Mouse (Mus musculus) midbrain, postnatal 0 days (tissue): ENCODE results near the gene 1810009J06Rik. TPM values are rescaled to one million over a fixed set of nuclear protein-coding genes. Genes with fewer than 3 reads are reported as not detected.

Experiments
- ATAC-seq: fragments of 200-750 bp; cut with Nextera tagmentation; 2 replicates; pipeline ENCODE4 v1.8.0; 2017; ENCODE audit warnings: moderate number of reproducible peaks, mild to moderate bottlenecking, moderate TSS enrichment, moderate library complexity; ENCODE audit not compliant: low FRiP score
- DNase-seq: peaks from one replicate; pipeline ENCODE4 v3.0.0-alpha.2; 2015; ENCODE audit warnings: low spot score
- H3K27ac ChIP-seq: fragments of 300-500 bp; sonication (generic); 2 replicates; pipeline ENCODE4 v1.5.1; 2014; ENCODE audit warnings: low read depth, mild to moderate bottlenecking, low read length, mixed read lengths
- H3K27me3 ChIP-seq: fragments of 300-500 bp; sonication (generic); 2 replicates; pipeline ENCODE4 v1.6.1; 2014; ENCODE audit warnings: low read length, control low read depth, mixed read lengths; ENCODE audit not compliant: insufficient read depth
- H3K36me3 ChIP-seq: fragments of 300-500 bp; sonication (generic); 2 replicates; pipeline ENCODE4 v1.6.1; 2014; ENCODE audit warnings: low read length, control low read depth, mixed read lengths; ENCODE audit not compliant: insufficient read depth
- H3K4me1 ChIP-seq: fragments of 300-500 bp; sonication (generic); 2 replicates; pipeline ENCODE4 v1.6.1; 2014; ENCODE audit warnings: mild to moderate bottlenecking, control low read depth, antibody characterized with exemption, low read length, mixed read lengths; ENCODE audit not compliant: insufficient read depth
- H3K4me2 ChIP-seq: fragments of 300-500 bp; sonication (generic); 2 replicates; pipeline ENCODE4 v1.6.1; 2014; ENCODE audit warnings: low read depth, mild to moderate bottlenecking, low read length, mixed read lengths; ENCODE audit not compliant: poor library complexity, severe bottlenecking
- H3K4me3 ChIP-seq: fragments of 300-500 bp; sonication (generic); 2 replicates; pipeline ENCODE4 v1.5.1; 2014; ENCODE audit warnings: low read depth, mild to moderate bottlenecking, low read length, moderate library complexity
- H3K9ac ChIP-seq: fragments of 300-500 bp; sonication (generic); replicated peaks from 2 replicates; pipeline ENCODE4 v1.6.1; 2014; ENCODE audit warnings: mild to moderate bottlenecking, low read length, moderate library complexity, mixed read lengths; ENCODE audit not compliant: poor library complexity, severe bottlenecking
- H3K9me3 ChIP-seq: fragments of 300-500 bp; sonication (generic); 2 replicates; pipeline ENCODE4 v1.6.1; 2016; ENCODE audit warnings: low read length, control low read depth
- CTCF ChIP-seq: IDR thresholded peaks from 2 replicates; pipeline ENCODE4 v1.5.1; 2016; ENCODE audit warnings: antibody characterized with exemption, mild to moderate bottlenecking
- WGBS: fragments of 180-500 bp; shearing (Covaris S2); extraction: QIAGEN DNeasy Blood & Tissue Kit; methylation state at CpG from one replicate; pipeline ENCODE4 v1.1.7; 2014; 5-methylcytosine and 5-hydroxymethylcytosine counted together
- polyA plus RNA-seq: library from polyadenylated mRNA; unstranded; fragments of >200 nt; fragmentation: Nextera tagmentation; extraction: Ambion mirVana; gene quantifications from 2 replicates; pipeline ENCODE4 v1.2.1, GENCODE M21; 2015
- total RNA-seq: library from RNA; depleted of rRNA; stranded (reverse); fragments of >200 nt; gene quantifications from 2 replicates; pipeline ENCODE4 v1.2.3, GENCODE M21; 2014; rRNA removed

The 1810009J06Rik gene
- total and polyA plus RNA-seq, 2 experiments from 2014 or later: not detected

DNA sequence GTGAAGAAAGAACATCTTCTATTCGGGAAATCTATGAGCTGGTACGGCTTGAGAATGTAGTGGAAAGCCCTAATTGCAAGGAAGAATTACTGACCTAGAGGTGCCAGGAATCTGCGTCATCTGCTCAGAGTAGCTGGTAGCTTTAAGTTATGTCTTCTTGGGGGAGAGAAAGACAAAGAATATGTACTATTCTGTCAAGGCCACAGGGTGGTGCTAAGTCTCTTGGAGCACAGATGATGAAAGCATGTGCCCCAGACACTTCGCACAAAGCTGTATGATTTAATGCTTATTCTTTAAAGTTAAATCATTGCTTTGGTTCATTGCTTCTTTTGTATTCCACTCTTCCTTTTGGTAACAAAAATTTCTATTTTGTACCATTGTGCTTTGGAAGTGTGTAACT, 50.5 kb downstream of the 1810009J06Rik start:
- Histone ChIP-seq H3K9ac (no peak overlapping the region), H3K27me3 (no peaks in the 10 kb centered on the region), H3K4me3 (no peak overlapping the region), H3K9me3 (no peaks in the 10 kb centered on the region), H3K36me3 (no peaks in the 10 kb centered on the region), H3K27ac (no peak overlapping the region), H3K4me1 (no peaks in the 10 kb centered on the region), H3K4me2 (no peak overlapping the region)
- WGBS: 61% methylated on average over 4 of the region's 4 CpGs
- ATAC-seq (no peak), DNase-seq (peak; percentile 2)
- 0 out of 2 replicates have a peak, but pooled peaks have one; percentile 19 for TF ChIP-seq CTCF

Other genes with a start within 250 kb of the 1810009J06Rik start
- gene Moxd2, start 77.3 kb upstream of the 1810009J06Rik start, total RNA-seq: not detected in 2 replicates
- gene Moxd2, start 77.3 kb upstream of the 1810009J06Rik start, polyA plus RNA-seq: not detected in 2 replicates
- not detected in 2 replicates for gene Prss58, start 64.4 kb upstream of the 1810009J06Rik start, total RNA-seq
- not detected in 2 replicates for gene Prss58, start 64.4 kb upstream of the 1810009J06Rik start, polyA plus RNA-seq
- gene 1700074P13Rik, start 24.2 kb upstream of the 1810009J06Rik start, total RNA-seq: not detected in 2 replicates
- gene 1700074P13Rik, start 24.2 kb upstream of the 1810009J06Rik start, polyA plus RNA-seq: not detected in 2 replicates
- not detected in 2 replicates for gene Gm4744, start 12.9 kb upstream of the 1810009J06Rik start, total RNA-seq
- gene Gm4744, start 12.9 kb upstream of the 1810009J06Rik start, polyA plus RNA-seq: not detected in 2 replicates
- gene Gm2663, start 34.7 kb downstream of the 1810009J06Rik start, total RNA-seq: not detected in 2 replicates
- gene Gm2663, start 34.7 kb downstream of the 1810009J06Rik start, polyA plus RNA-seq: 0.25 TPM in 1 of 2 replicates, not detected in the other
- gene 2210010C04Rik, start 70.8 kb downstream of the 1810009J06Rik start, total RNA-seq: not detected in 2 replicates
- not detected in 2 replicates for gene 2210010C04Rik, start 70.8 kb downstream of the 1810009J06Rik start, polyA plus RNA-seq